Mouse (Mus musculus) spleen, adult 2 months (tissue): ENCODE data around the gene Olfr173.

Source experiments
- CTCF ChIP-seq: fragments of 200-500 bp; IDR thresholded peaks from 2 replicates; pipeline ENCODE4 v1.5.1; 2011; ENCODE audit warnings: mild to moderate bottlenecking, inconsistent platforms; ENCODE audit not compliant: insufficient read depth, insufficient read length, insufficient replicate concordance; ENCODE audit errors: extremely low read depth
- POLR2A ChIP-seq: fragments of 200-500 bp; IDR thresholded peaks from 2 replicates; pipeline ENCODE4 v1.6.1; 2011; ENCODE audit warnings: low read depth, low read length, inconsistent platforms

- TF ChIP-seq CTCF (no peak), POLR2A (no peak)
These were observed 26.8 kb upstream of the Olfr173 start, which contains the start of gene Olfr175-ps1 for GRCm38 (mm10) chr16:58826732-58827319.
